Mouse (Mus musculus): Measurements from ENCODE around the gene Kif1b. TPM values are rescaled to one million over a fixed set of nuclear protein-coding genes. Genes with fewer than 3 reads are reported as not detected.
A peak's percentile ranks its signal among the peaks of the same experiment; 100 is the strongest.

The Kif1b gene
- polyA plus RNA-seq, 1 experiment from 2014 or later, result 19.2 TPM

- peak; percentile 95 for ATAC-seq
- peaks cover 21% of the 10 kb centered on the region for H3K4me1 ChIP-seq (ENCODE audit: control insufficient read depth, insufficient read depth, low read length)
- peak within 1 kb of the TSS; percentile 87 for H3K4me2 ChIP-seq (ENCODE audit: low read depth, low read length)
- H3K4me3 ChIP-seq (ENCODE audit: low read length), result peak within 1 kb of the TSS; percentile 97
- no peaks in the 10 kb centered on the region for H3K27me3 ChIP-seq (replicated peaks; ENCODE audit: control insufficient read depth, insufficient read depth, low read length)
- H3K9ac ChIP-seq (ENCODE audit: low read depth, low read length), result peak within 1 kb of the TSS; percentile 96
- peak within 1 kb of the TSS; percentile 95 for H3K27ac ChIP-seq (ENCODE audit: low read length)
- no peaks in the 10 kb centered on the region for H3K9me3 ChIP-seq (ENCODE audit: control insufficient read depth, low read length)
- WGBS, result under 1% methylated on average over 59 of the region's 59 CpGs
- H3K36me3 ChIP-seq (ENCODE audit: control insufficient read depth, insufficient read depth, low read length), result peaks cover 4% of the 10 kb centered on the region; the same call in 1 of the 2 replicates
Observed at GRCm38 (mm10) chr4:149166215-149166946, 141.1 kb downstream of the Kif1b start, which contains the start of gene Pgd. Gene Pgd, minus strand, starts transcription at chr4:149166771.

DNA sequence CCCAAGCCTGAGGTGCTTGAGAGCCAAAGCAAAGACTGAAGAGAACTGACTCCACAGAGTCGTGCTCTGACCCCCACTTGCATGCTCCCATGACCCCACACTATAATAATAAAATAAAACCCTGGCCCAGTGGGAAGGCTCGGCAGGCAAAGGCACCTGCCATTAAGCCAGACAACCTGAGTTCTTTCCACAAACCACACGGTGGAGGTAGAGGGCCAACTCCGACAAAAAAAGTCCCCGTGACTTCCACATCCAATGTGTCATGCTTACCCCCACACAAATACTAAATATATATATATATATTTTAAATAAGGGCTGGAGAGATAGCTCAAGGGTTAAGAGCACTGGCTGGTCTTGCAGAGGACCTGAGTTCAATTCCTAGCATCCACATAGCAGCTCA is 143.3 kb downstream of the Kif1b start:
- ATAC-seq, result no peak
- H3K36me3 ChIP-seq (ENCODE audit: control insufficient read depth, insufficient read depth, low read length), result peaks cover 4% of the 10 kb centered on the region; the same call in 1 of the 2 replicates
- peak overlapping the region; percentile 30 for H3K4me2 ChIP-seq (ENCODE audit: low read depth, low read length)
- H3K9me3 ChIP-seq (ENCODE audit: control insufficient read depth, low read length), result no peaks in the 10 kb centered on the region
- peaks cover 9% of the 10 kb centered on the region for H3K4me1 ChIP-seq (ENCODE audit: control insufficient read depth, insufficient read depth, low read length)
- 53% methylated on average over 5 of the region's 5 CpGs for WGBS
- no peaks in the 10 kb centered on the region for H3K27me3 ChIP-seq (replicated peaks; ENCODE audit: control insufficient read depth, insufficient read depth, low read length)
- peak overlapping the region; percentile 21; the same call in 1 of the 2 replicates for H3K4me3 ChIP-seq (ENCODE audit: low read length)
- peak overlapping the region; percentile 33; the same call in 1 of the 2 replicates for H3K9ac ChIP-seq (ENCODE audit: low read depth, low read length)
- no peak overlapping the region for H3K27ac ChIP-seq (ENCODE audit: low read length)

- Histone ChIP-seq H3K36me3 (ENCODE audit: control insufficient read depth, insufficient read depth, low read length) (peaks cover 4% of the 10 kb centered on the region), H3K27ac (ENCODE audit: low read length) (no peak overlapping the region), H3K4me3 (ENCODE audit: low read length) (no peak overlapping the region), H3K9ac (ENCODE audit: low read depth, low read length) (no peak overlapping the region), H3K9me3 (ENCODE audit: control insufficient read depth, low read length) (no peaks in the 10 kb centered on the region), H3K4me2 (ENCODE audit: low read depth, low read length) (no peak overlapping the region), H3K4me1 (ENCODE audit: control insufficient read depth, insufficient read depth, low read length) (peaks cover 6% of the 10 kb centered on the region), H3K27me3 (replicated peaks; ENCODE audit: control insufficient read depth, insufficient read depth, low read length) (no peaks in the 10 kb centered on the region)
- no peak for ATAC-seq
- WGBS, result 71% methylated on average over 1 of the region's 1 CpGs
Observed at GRCm38 (mm10) chr4:149163196-149163595, 144.3 kb downstream of the Kif1b start.

DNA sequence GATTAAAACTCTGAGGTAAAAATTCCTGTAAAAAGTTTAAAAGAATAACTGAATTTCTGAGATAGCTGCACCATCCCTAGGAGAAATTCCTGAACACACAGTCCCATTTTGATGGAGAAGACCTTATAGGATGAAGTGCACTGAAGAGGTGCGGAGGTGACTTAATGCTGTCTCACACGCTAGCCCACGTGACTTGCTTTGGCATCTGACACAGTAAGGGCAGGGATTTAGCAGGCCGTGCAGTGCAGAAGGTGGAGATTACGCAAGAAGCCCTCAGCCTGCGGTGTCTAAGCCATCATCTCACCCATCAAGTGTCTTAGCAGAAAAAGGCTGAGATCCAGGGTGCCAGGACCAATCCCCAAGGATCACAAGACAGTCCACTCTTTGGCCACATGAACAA is 146.3 kb downstream of the Kif1b start:
- WGBS, result 91% methylated on average over 6 of the region's 6 CpGs
- Histone ChIP-seq H3K4me2 (ENCODE audit: low read depth, low read length) (no peak overlapping the region), H3K36me3 (ENCODE audit: control insufficient read depth, insufficient read depth, low read length) (peaks cover 14% of the 10 kb centered on the region), H3K27me3 (replicated peaks; ENCODE audit: control insufficient read depth, insufficient read depth, low read length) (no peaks in the 10 kb centered on the region), H3K27ac (ENCODE audit: low read length) (no peak overlapping the region), H3K9me3 (ENCODE audit: control insufficient read depth, low read length) (no peaks in the 10 kb centered on the region), H3K4me1 (ENCODE audit: control insufficient read depth, insufficient read depth, low read length) (peaks cover 11% of the 10 kb centered on the region), H3K9ac (ENCODE audit: low read depth, low read length) (no peak overlapping the region), H3K4me3 (ENCODE audit: low read length) (no peak overlapping the region)
- ATAC-seq, result no peak

GRCm38 (mm10) chr4:149159891-149160290 is 147.6 kb downstream of the Kif1b start:
- H3K4me3 ChIP-seq (ENCODE audit: low read length), result no peak overlapping the region
- ATAC-seq, result no peak
- 87% methylated on average over 13 of the region's 13 CpGs for WGBS
- peaks cover 5% of the 10 kb centered on the region for H3K4me1 ChIP-seq (ENCODE audit: control insufficient read depth, insufficient read depth, low read length)
- H3K27me3 ChIP-seq (replicated peaks; ENCODE audit: control insufficient read depth, insufficient read depth, low read length), result no peaks in the 10 kb centered on the region
- no peak overlapping the region for H3K27ac ChIP-seq (ENCODE audit: low read length)
- H3K36me3 ChIP-seq (ENCODE audit: control insufficient read depth, insufficient read depth, low read length), result peaks cover 23% of the 10 kb centered on the region
- no peaks in the 10 kb centered on the region for H3K9me3 ChIP-seq (ENCODE audit: control insufficient read depth, low read length)
- no peak overlapping the region for H3K4me2 ChIP-seq (ENCODE audit: low read depth, low read length)
- no peak overlapping the region for H3K9ac ChIP-seq (ENCODE audit: low read depth, low read length)

GRCm38 (mm10) chr4:149159203-149159602 is 148.3 kb downstream of the Kif1b start:
- H3K4me2 ChIP-seq (ENCODE audit: low read depth, low read length), result no peak overlapping the region
- H3K4me3 ChIP-seq (ENCODE audit: low read length), result no peak overlapping the region
- H3K27me3 ChIP-seq (replicated peaks; ENCODE audit: control insufficient read depth, insufficient read depth, low read length), result no peaks in the 10 kb centered on the region
- no peak for ATAC-seq
- WGBS, result 87% methylated on average over 2 of the region's 2 CpGs
- peaks cover 5% of the 10 kb centered on the region for H3K4me1 ChIP-seq (ENCODE audit: control insufficient read depth, insufficient read depth, low read length)
- H3K36me3 ChIP-seq (ENCODE audit: control insufficient read depth, insufficient read depth, low read length), result peaks cover 27% of the 10 kb centered on the region
- H3K9ac ChIP-seq (ENCODE audit: low read depth, low read length), result no peak overlapping the region
- H3K27ac ChIP-seq (ENCODE audit: low read length), result no peak overlapping the region
- no peaks in the 10 kb centered on the region for H3K9me3 ChIP-seq (ENCODE audit: control insufficient read depth, low read length)

GRCm38 (mm10) chr4:149157415-149157973 is 150.0 kb downstream of the Kif1b start:
- peaks cover 44% of the 10 kb centered on the region for H3K36me3 ChIP-seq (ENCODE audit: control insufficient read depth, insufficient read depth, low read length)

DNA sequence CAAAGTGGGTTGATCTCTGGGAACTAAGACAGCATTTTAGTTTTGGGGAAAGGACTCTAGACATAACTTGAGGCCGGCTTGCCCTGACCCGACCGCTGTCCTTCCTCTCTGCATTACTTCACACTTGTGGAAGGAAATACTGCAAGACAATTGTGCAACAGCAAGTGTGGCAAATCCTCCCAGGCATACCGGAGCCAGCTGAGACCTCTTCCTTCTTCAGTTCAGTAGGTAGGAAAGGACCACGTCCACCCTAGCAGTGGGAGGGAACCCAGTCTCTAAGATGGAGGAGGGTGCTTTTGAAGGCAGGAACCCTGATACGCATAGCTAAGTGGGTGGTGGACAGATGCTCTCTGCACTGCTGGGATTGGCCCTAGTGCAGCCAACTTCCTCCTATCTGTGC is 151.8 kb downstream of the Kif1b start:
- H3K9me3 ChIP-seq (ENCODE audit: control insufficient read depth, low read length), result no peaks in the 10 kb centered on the region
- no peak for ATAC-seq
- H3K36me3 ChIP-seq (ENCODE audit: control insufficient read depth, insufficient read depth, low read length), result peaks cover 52% of the 10 kb centered on the region

More at GRCm38 (mm10) chr4:149157415-149157973, 150.0 kb downstream of the Kif1b start:
- peak overlapping the region; percentile 19; the same call in 1 of the 2 replicates for H3K27ac ChIP-seq (ENCODE audit: low read length)
- H3K4me3 ChIP-seq (ENCODE audit: low read length), result no peak overlapping the region
- 70% methylated on average over 8 of the region's 8 CpGs for WGBS
- H3K9me3 ChIP-seq (ENCODE audit: control insufficient read depth, low read length), result no peaks in the 10 kb centered on the region
- peaks cover 5% of the 10 kb centered on the region for H3K4me1 ChIP-seq (ENCODE audit: control insufficient read depth, insufficient read depth, low read length)
- H3K9ac ChIP-seq (ENCODE audit: low read depth, low read length), result no peak overlapping the region
- no peak overlapping the region for H3K4me2 ChIP-seq (ENCODE audit: low read depth, low read length)
- H3K27me3 ChIP-seq (replicated peaks; ENCODE audit: control insufficient read depth, insufficient read depth, low read length), result no peaks in the 10 kb centered on the region
- peak; percentile 79 for ATAC-seq

GRCm38 (mm10) chr4:149154859-149155258 is 152.6 kb downstream of the Kif1b start:
- Histone ChIP-seq H3K27me3 (replicated peaks; ENCODE audit: control insufficient read depth, insufficient read depth, low read length) (no peaks in the 10 kb centered on the region), H3K9me3 (ENCODE audit: control insufficient read depth, low read length) (no peaks in the 10 kb centered on the region), H3K27ac (ENCODE audit: low read length) (no peak overlapping the region), H3K4me1 (ENCODE audit: control insufficient read depth, insufficient read depth, low read length) (peaks cover 5% of the 10 kb centered on the region), H3K4me3 (ENCODE audit: low read length) (no peak overlapping the region), H3K4me2 (ENCODE audit: low read depth, low read length) (no peak overlapping the region), H3K36me3 (ENCODE audit: control insufficient read depth, insufficient read depth, low read length) (peaks cover 54% of the 10 kb centered on the region), H3K9ac (ENCODE audit: low read depth, low read length) (no peak overlapping the region)
- ATAC-seq, result no peak
- WGBS, result 97% methylated on average over 7 of the region's 7 CpGs

More for the DNA sequence above, 151.8 kb downstream of the Kif1b start:
- Histone ChIP-seq H3K4me1 (ENCODE audit: control insufficient read depth, insufficient read depth, low read length) (peaks cover 5% of the 10 kb centered on the region), H3K9ac (ENCODE audit: low read depth, low read length) (no peak overlapping the region), H3K4me3 (ENCODE audit: low read length) (no peak overlapping the region), H3K27ac (ENCODE audit: low read length) (no peak overlapping the region), H3K4me2 (ENCODE audit: low read depth, low read length) (no peak overlapping the region), H3K27me3 (replicated peaks; ENCODE audit: control insufficient read depth, insufficient read depth, low read length) (no peaks in the 10 kb centered on the region)
- 92% methylated on average over 6 of the region's 6 CpGs for WGBS
